Mouse (Mus musculus): ENCODE measurements around the gene Vwa3b. TPM values are rescaled to one million over a fixed set of nuclear protein-coding genes. Genes with fewer than 3 reads are reported as not detected.

The Vwa3b gene
- total and polyA plus RNA-seq, 2 experiments, result 0.37 to 0.40 TPM

- no peak for DNase-seq (ENCODE audit: extremely low read depth, low read depth, low spot score)
- Histone ChIP-seq H3K36me3 (ENCODE audit: control insufficient read depth, insufficient read depth, low read length) (no peaks in the 10 kb centered on the region), H3K4me1 (ENCODE audit: control insufficient read depth, insufficient read depth, low read length) (no peaks in the 10 kb centered on the region), H3K27ac (replicated peaks; ENCODE audit: insufficient read depth, low read depth, low read length) (no peak overlapping the region), H3K27me3 (ENCODE audit: control insufficient read depth, insufficient read depth, low read length) (no peaks in the 10 kb centered on the region), H3K9ac (ENCODE audit: low read depth, low read length) (no peak overlapping the region), H3K79me2 (ENCODE audit: control insufficient read depth, insufficient read depth, low read length) (no peaks in the 10 kb centered on the region), H3K4me3 (ENCODE audit: insufficient read depth, low read depth, low read length) (no peak overlapping the region)
- WGBS, result 88% methylated on average over 12 of the region's 12 CpGs
- TF ChIP-seq POLR2A (IDR thresholded peaks at IDR 0.05; ENCODE audit: extremely low read depth, insufficient read depth, low read length) (no peak), CTCF (IDR thresholded peaks at IDR 0.05; ENCODE audit: low read depth, low read length) (no peak)
Observed at GRCm38 (mm10) chr1:37081376-37082214, 55.2 kb downstream of the Vwa3b start.

- Histone ChIP-seq H3K27me3 (ENCODE audit: control insufficient read depth, insufficient read depth, low read length) (no peaks in the 10 kb centered on the region), H3K27ac (replicated peaks; ENCODE audit: insufficient read depth, low read depth, low read length) (no peak overlapping the region), H3K9ac (ENCODE audit: low read depth, low read length) (no peak overlapping the region), H3K4me1 (ENCODE audit: control insufficient read depth, insufficient read depth, low read length) (no peaks in the 10 kb centered on the region), H3K36me3 (ENCODE audit: control insufficient read depth, insufficient read depth, low read length) (no peaks in the 10 kb centered on the region), H3K79me2 (ENCODE audit: control insufficient read depth, insufficient read depth, low read length) (no peaks in the 10 kb centered on the region), H3K4me3 (ENCODE audit: insufficient read depth, low read depth, low read length) (no peak overlapping the region)
- WGBS, result 86% methylated on average over 2 of the region's 2 CpGs
- DNase-seq (ENCODE audit: extremely low read depth, low read depth, low spot score), result no peak
- TF ChIP-seq POLR2A (IDR thresholded peaks at IDR 0.05; ENCODE audit: extremely low read depth, insufficient read depth, low read length), result no peak
- TF ChIP-seq CTCF (IDR thresholded peaks at IDR 0.05; ENCODE audit: low read depth, low read length), result no peak
Observed at GRCm38 (mm10) chr1:37082215-37082464, 55.7 kb downstream of the Vwa3b start.

- DNase-seq (ENCODE audit: extremely low read depth, low read depth, low spot score), result no peak
- no peak overlapping the region for H3K4me3 ChIP-seq (ENCODE audit: insufficient read depth, low read depth, low read length)
- no peaks in the 10 kb centered on the region for H3K79me2 ChIP-seq (ENCODE audit: control insufficient read depth, insufficient read depth, low read length)
- 81% methylated on average over 2 of the region's 2 CpGs for WGBS
- TF ChIP-seq POLR2A (IDR thresholded peaks at IDR 0.05; ENCODE audit: extremely low read depth, insufficient read depth, low read length) (no peak), CTCF (IDR thresholded peaks at IDR 0.05; ENCODE audit: low read depth, low read length) (no peak)
- H3K27ac ChIP-seq (replicated peaks; ENCODE audit: insufficient read depth, low read depth, low read length), result no peak overlapping the region
- no peaks in the 10 kb centered on the region for H3K4me1 ChIP-seq (ENCODE audit: control insufficient read depth, insufficient read depth, low read length)
- no peaks in the 10 kb centered on the region for H3K27me3 ChIP-seq (ENCODE audit: control insufficient read depth, insufficient read depth, low read length)
- no peaks in the 10 kb centered on the region for H3K36me3 ChIP-seq (ENCODE audit: control insufficient read depth, insufficient read depth, low read length)
- no peak overlapping the region for H3K9ac ChIP-seq (ENCODE audit: low read depth, low read length)
Observed at GRCm38 (mm10) chr1:37084075-37084474, 57.7 kb downstream of the Vwa3b start.

GRCm38 (mm10) chr1:37085171-37085570, 58.8 kb downstream of the Vwa3b start:
- Histone ChIP-seq H3K36me3 (ENCODE audit: control insufficient read depth, insufficient read depth, low read length) (no peaks in the 10 kb centered on the region), H3K4me1 (ENCODE audit: control insufficient read depth, insufficient read depth, low read length) (no peaks in the 10 kb centered on the region), H3K4me3 (ENCODE audit: insufficient read depth, low read depth, low read length) (no peak overlapping the region), H3K79me2 (ENCODE audit: control insufficient read depth, insufficient read depth, low read length) (no peaks in the 10 kb centered on the region), H3K27ac (replicated peaks; ENCODE audit: insufficient read depth, low read depth, low read length) (no peak overlapping the region), H3K27me3 (ENCODE audit: control insufficient read depth, insufficient read depth, low read length) (no peaks in the 10 kb centered on the region), H3K9ac (ENCODE audit: low read depth, low read length) (no peak overlapping the region)
- 68% methylated on average over 7 of the region's 7 CpGs for WGBS
- DNase-seq (ENCODE audit: extremely low read depth, low read depth, low spot score), result no peak
- no peak for TF ChIP-seq CTCF (IDR thresholded peaks at IDR 0.05; ENCODE audit: low read depth, low read length)
- TF ChIP-seq POLR2A (IDR thresholded peaks at IDR 0.05; ENCODE audit: extremely low read depth, insufficient read depth, low read length), result no peak

- H3K79me2 ChIP-seq (ENCODE audit: control insufficient read depth, insufficient read depth, low read length), result no peaks in the 10 kb centered on the region
- no peaks in the 10 kb centered on the region for H3K27me3 ChIP-seq (ENCODE audit: control insufficient read depth, insufficient read depth, low read length)
- TF ChIP-seq CTCF (IDR thresholded peaks at IDR 0.05; ENCODE audit: low read depth, low read length), result no peak
- no peak for TF ChIP-seq POLR2A (IDR thresholded peaks at IDR 0.05; ENCODE audit: extremely low read depth, insufficient read depth, low read length)
- no peak for DNase-seq (ENCODE audit: extremely low read depth, low read depth, low spot score)
- no peak overlapping the region for H3K9ac ChIP-seq (ENCODE audit: low read depth, low read length)
- WGBS, result 82% methylated on average over 5 of the region's 5 CpGs
- no peak overlapping the region for H3K4me3 ChIP-seq (ENCODE audit: insufficient read depth, low read depth, low read length)
- no peak overlapping the region for H3K27ac ChIP-seq (replicated peaks; ENCODE audit: insufficient read depth, low read depth, low read length)
- no peaks in the 10 kb centered on the region for H3K4me1 ChIP-seq (ENCODE audit: control insufficient read depth, insufficient read depth, low read length)
- H3K36me3 ChIP-seq (ENCODE audit: control insufficient read depth, insufficient read depth, low read length), result no peaks in the 10 kb centered on the region
Observed at GRCm38 (mm10) chr1:37089191-37089590, 62.8 kb downstream of the Vwa3b start.

- H3K79me2 ChIP-seq (ENCODE audit: control insufficient read depth, insufficient read depth, low read length), result no peaks in the 10 kb centered on the region
- WGBS, result 79% methylated on average over 17 of the region's 17 CpGs
- H3K4me1 ChIP-seq (ENCODE audit: control insufficient read depth, insufficient read depth, low read length), result no peaks in the 10 kb centered on the region
- H3K27ac ChIP-seq (replicated peaks; ENCODE audit: insufficient read depth, low read depth, low read length), result no peak overlapping the region
- no peak for DNase-seq (ENCODE audit: extremely low read depth, low read depth, low spot score)
- H3K27me3 ChIP-seq (ENCODE audit: control insufficient read depth, insufficient read depth, low read length), result no peaks in the 10 kb centered on the region
- H3K9ac ChIP-seq (ENCODE audit: low read depth, low read length), result no peak overlapping the region
- no peaks in the 10 kb centered on the region for H3K36me3 ChIP-seq (ENCODE audit: control insufficient read depth, insufficient read depth, low read length)
- no peak overlapping the region for H3K4me3 ChIP-seq (ENCODE audit: insufficient read depth, low read depth, low read length)
- no peak for TF ChIP-seq CTCF (IDR thresholded peaks at IDR 0.05; ENCODE audit: low read depth, low read length)
Observed at GRCm38 (mm10) chr1:37097382-37098093, 71.1 kb downstream of the Vwa3b start.

Data from liver, adult 2 months (tissue).